Mouse (Mus musculus) heart, adult 2 months (tissue): ENCODE data around the gene Olfr221. TPM values are rescaled to one million over a fixed set of nuclear protein-coding genes. Genes with fewer than 3 reads are reported as not detected.
A peak's percentile ranks its signal among the peaks of the same experiment; 100 is the strongest.
"Not testable (repeated sequence)": the region's sequence is repeated elsewhere in the genome, so short reads cannot be mapped to it uniquely, and the experiment has no call there.

Experiments
- DNase-seq, 2 experiments: peaks; one replicate each; pipeline ENCODE4 v3.0.0; 2021
- H3K27ac ChIP-seq: fragments of 200-600 bp; 2 replicates; pipeline ENCODE4 v1.8.1; 2022
- H3K27me3 ChIP-seq: fragments of 200-500 bp; 2 replicates; pipeline ENCODE4 v1.6.1; 2012; ENCODE audit warnings: mild to moderate bottlenecking, low read length, inconsistent platforms, mixed read lengths; ENCODE audit not compliant: control insufficient read depth, insufficient read depth
- H3K36me3 ChIP-seq: fragments of 200-500 bp; 2 replicates; pipeline ENCODE4 v1.6.1; 2012; ENCODE audit warnings: low read length, inconsistent platforms; ENCODE audit not compliant: control insufficient read depth, insufficient read depth
- H3K4me1 ChIP-seq: fragments of 200-500 bp; 2 replicates; pipeline ENCODE4 v1.6.1; 2011; ENCODE audit warnings: low read length; ENCODE audit not compliant: control insufficient read depth, insufficient read depth
- H3K4me3 ChIP-seq: fragments of 200-600 bp; 2 replicates; pipeline ENCODE4 v1.8.1; 2022
- H3K79me2 ChIP-seq: fragments of 200-500 bp; replicated peaks from 2 replicates; pipeline ENCODE4 v1.6.1; 2012; ENCODE audit warnings: mild to moderate bottlenecking, inconsistent platforms, low read length, moderate library complexity, mixed read lengths; ENCODE audit not compliant: control insufficient read depth, insufficient read depth
- H3K9ac ChIP-seq: fragments of 200-500 bp; 2 replicates; pipeline ENCODE4 v1.6.1; 2012; ENCODE audit warnings: low read depth, mild to moderate bottlenecking, control low read depth, inconsistent platforms, low read length, mixed read lengths
- CTCF ChIP-seq: fragments of 200-600 bp; IDR thresholded peaks from 2 replicates; pipeline ENCODE4 v1.8.1; 2022; ENCODE audit warnings: antibody characterized with exemption, mild to moderate bottlenecking, moderate library complexity
- EP300 ChIP-seq: fragments of 200-500 bp; IDR thresholded peaks from 2 replicates; pipeline ENCODE4 v1.6.1; 2011; ENCODE audit warnings: low read depth, low read length, control low read depth; ENCODE audit not compliant: insufficient read depth
- POLR2A ChIP-seq: fragments of 200-500 bp; IDR thresholded peaks from 2 replicates; pipeline ENCODE4 v1.6.1; 2011; ENCODE audit warnings: mild to moderate bottlenecking, low read depth, low read length, control low read depth; ENCODE audit not compliant: insufficient read depth
- WGBS: fragments of 180-500 bp; shearing (Covaris S2); methylation state at CpG from one replicate; pipeline ENCODE4 v1.1.7; 2018; 5-methylcytosine and 5-hydroxymethylcytosine counted together
- intact Hi-C: fragments of 180-260 bp; cut with DNase I; formaldehyde crosslinking; loops from one replicate; pipeline ENCODE4 v1.15.1; 2025
- long read RNA-seq: library from polyadenylated mRNA; stranded (forward); transcript quantifications from one replicate; pipeline ENCODE4 v2.0.0, GENCODE M21; 2021
- polyA plus RNA-seq: library from polyadenylated mRNA; depleted of rRNA; stranded (reverse); fragments of >200 nt; gene quantifications from 2 replicates; pipeline ENCODE4 v1.2.3, GENCODE M21; 2012; rRNA removed
- total RNA-seq, 2 experiments: library from RNA; stranded (reverse); gene quantifications; 2 replicates each; pipeline ENCODE4 v1.2.3; 2021

Gene Olfr221
- not detected for total RNA-seq
- polyA plus RNA-seq, result not detected in 2 replicates
- long read RNA-seq, result 0 reads

DNA sequence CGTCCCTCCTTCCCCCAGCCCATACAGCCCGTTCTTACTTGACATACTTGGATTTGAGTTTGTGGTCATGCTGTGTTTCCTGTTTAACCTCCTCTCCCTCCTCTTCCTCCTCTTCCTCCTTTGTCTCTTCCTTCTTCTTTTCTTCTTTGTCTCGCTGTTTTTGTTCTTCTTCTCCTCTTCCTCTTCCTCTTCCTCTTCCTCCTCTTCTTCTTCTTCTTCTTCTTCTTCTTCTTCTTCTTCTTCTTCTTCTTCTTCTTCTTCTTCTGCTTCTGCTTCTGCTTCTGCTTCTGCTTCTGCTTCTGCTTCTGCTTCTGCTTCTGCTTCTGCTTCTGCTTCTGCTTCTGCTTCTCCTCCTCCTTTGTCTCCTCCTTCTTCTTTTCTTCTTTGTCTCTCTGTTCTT is at the start of gene Olfr221:
TSS of gene Olfr221 (minus strand) at position 101 of the 400 bp plus-strand sequence.
- DNase-seq, H3K9ac ChIP-seq, H3K79me2 ChIP-seq, H3K4me3 ChIP-seq, H3K27me3 ChIP-seq, H3K36me3 ChIP-seq, H3K4me1 ChIP-seq, intact Hi-C loops: not testable (repeated sequence)
- H3K27ac ChIP-seq, result peak within 1 kb of the TSS; percentile 27
- 49% methylated on average over 3 of the region's 3 CpGs for WGBS

DNA sequence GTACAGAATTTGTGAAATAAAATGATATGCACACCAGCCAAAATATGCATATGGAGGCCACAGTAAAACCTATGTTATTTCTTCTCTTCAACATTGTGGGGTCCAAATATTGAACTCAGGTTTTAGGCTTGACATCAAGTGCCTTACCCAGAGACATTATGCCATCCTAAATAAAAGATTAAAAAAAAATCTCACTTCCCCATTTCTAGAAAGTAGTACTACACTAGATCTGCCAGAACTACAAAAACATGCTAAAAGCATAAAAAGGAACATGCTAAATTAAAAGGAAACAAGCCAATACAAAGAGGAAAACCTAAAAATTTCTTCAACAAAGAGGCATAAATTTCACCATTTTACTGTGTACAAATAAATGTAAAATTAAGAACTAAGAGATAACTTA is 40.8 kb upstream of the Olfr221 start:
- TF ChIP-seq CTCF (no peak), EP300 (no peak), POLR2A (no peak)
- Histone ChIP-seq H3K9ac (no peak overlapping the region), H3K36me3 (peaks cover 44% of the 10 kb centered on the region), H3K79me2 (no peaks in the 10 kb centered on the region), H3K4me3 (no peak overlapping the region), H3K4me1 (no peaks in the 10 kb centered on the region), H3K27ac (no peak overlapping the region), H3K27me3 (no peaks in the 10 kb centered on the region)
- intact Hi-C loops, result no loop called here
- no peak for DNase-seq

DNA sequence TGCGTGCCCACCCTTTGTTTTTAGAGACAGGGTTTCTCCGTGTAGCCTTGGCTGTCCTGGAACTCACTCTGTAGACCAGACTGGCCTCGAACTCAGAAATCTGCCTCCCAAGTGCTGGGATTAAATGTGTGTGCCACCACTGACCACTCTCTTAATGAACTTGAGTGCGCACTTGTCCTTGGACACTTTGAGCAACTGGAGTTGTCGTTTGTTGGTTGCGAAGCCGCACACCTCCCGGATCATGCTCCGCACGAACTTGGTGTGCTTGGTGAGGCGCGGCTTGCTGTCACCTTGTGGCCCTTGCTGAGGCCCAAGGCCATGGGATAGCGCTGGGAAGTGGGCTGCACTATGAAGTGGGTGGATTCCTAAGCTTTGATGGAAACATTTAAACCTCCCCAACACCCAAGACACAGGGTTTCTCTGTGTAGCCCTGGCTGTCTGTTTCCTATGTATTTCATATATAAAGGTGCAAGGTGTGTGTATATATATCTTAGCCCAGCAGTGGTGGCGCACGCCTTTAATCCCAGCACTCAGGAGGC is 29.4 kb upstream of the Olfr221 start:
- H3K27ac ChIP-seq, result no peak overlapping the region
- no peaks in the 10 kb centered on the region for H3K4me1 ChIP-seq
- TF ChIP-seq CTCF (no peak), POLR2A (no peak), EP300 (no peak)
- H3K27me3 ChIP-seq, result no peaks in the 10 kb centered on the region
- H3K79me2 ChIP-seq, result no peaks in the 10 kb centered on the region
- intact Hi-C loops, result no loop called here
- peaks cover 11% of the 10 kb centered on the region for H3K36me3 ChIP-seq
- DNase-seq, result no peak
- no peak overlapping the region for H3K9ac ChIP-seq
- 96% methylated on average over 15 of the region's 15 CpGs for WGBS
- no peak overlapping the region for H3K4me3 ChIP-seq

DNA sequence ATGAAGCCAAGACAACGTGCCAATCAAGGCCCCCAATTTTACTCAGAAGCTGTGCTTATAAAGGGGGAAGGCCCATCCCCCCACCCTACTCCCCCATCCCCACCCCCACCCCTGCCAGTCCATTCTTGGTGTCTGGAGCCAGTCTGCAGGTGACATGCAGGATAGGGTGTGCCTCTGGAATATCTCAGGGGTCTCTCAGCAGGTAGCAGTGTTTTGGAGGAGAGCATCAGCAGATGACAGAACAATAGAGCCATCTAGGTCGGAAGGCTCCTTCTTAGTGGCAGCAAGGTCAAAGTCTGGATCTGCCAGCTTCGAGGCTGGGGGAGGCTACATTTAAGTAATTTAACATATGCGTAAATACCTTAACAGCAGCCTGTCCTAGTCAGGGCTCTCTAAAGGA is 23.9 kb upstream of the Olfr221 start:
- WGBS, result 58% methylated on average over 4 of the region's 4 CpGs
- no peaks in the 10 kb centered on the region for H3K27me3 ChIP-seq
- no peaks in the 10 kb centered on the region for H3K79me2 ChIP-seq
- H3K4me3 ChIP-seq, result no peak overlapping the region
- intact Hi-C loops, result no loop called here
- H3K4me1 ChIP-seq, result no peaks in the 10 kb centered on the region
- DNase-seq, result no peak
- no peak overlapping the region for H3K9ac ChIP-seq
- TF ChIP-seq CTCF (no peak), EP300 (no peak), POLR2A (no peak)
- H3K36me3 ChIP-seq, result no peaks in the 10 kb centered on the region
- no peak overlapping the region for H3K27ac ChIP-seq

DNA sequence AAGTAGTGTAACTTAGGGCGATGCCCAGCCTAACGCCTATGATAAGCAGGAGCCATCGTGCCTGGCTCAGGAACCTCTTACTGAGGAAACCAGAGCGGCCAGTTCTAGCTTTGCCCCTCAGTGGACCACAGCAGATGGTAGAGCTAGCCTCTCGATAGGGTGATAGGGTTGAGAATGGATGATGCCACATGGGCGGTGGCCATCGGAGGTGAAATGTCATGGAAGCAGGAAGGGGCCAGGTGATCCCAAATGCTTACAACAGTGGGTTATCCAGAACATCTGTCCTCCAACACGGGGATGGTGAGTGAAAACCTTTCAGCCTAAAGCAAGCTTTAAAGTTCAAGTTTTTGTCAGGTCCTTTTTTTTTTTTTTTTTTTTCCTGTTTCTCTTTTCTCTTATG is 19.5 kb upstream of the Olfr221 start:
- intact Hi-C loops, result no loop called here
- no peaks in the 10 kb centered on the region for H3K79me2 ChIP-seq
- H3K4me1 ChIP-seq, result no peaks in the 10 kb centered on the region
- no peak overlapping the region for H3K9ac ChIP-seq
- WGBS, result 87% methylated on average over 8 of the region's 8 CpGs
- H3K4me3 ChIP-seq, result no peak overlapping the region
- H3K36me3 ChIP-seq, result no peaks in the 10 kb centered on the region
- no peaks in the 10 kb centered on the region for H3K27me3 ChIP-seq
- no peak overlapping the region for H3K27ac ChIP-seq
- no peak for DNase-seq
- TF ChIP-seq CTCF (no peak), POLR2A (no peak), EP300 (no peak)

DNA sequence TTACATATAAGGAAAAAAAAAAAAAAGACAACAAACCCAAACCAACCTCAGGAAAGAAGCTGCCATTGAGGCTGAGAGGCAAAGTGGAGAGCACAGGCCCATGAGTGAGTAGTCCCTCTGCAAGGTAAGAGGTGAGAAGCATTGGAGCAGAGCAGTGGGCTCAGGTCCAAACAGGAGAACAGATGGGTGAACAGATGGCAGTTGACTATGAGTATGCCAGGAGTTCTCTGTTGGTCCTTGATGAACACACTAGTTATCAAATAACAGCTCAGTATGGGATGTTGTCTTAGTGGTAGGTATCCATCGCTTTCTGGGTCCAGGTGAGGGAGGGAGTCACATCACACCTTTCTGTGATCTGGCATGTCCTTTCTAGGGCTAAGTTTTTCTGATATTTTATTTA is 18.5 kb upstream of the Olfr221 start:
- H3K36me3 ChIP-seq, result no peaks in the 10 kb centered on the region
- H3K27ac ChIP-seq, result no peak overlapping the region
- H3K4me3 ChIP-seq, result no peak overlapping the region
- no peak overlapping the region for H3K9ac ChIP-seq
- no peaks in the 10 kb centered on the region for H3K4me1 ChIP-seq
- no peak for DNase-seq
- H3K79me2 ChIP-seq, result no peaks in the 10 kb centered on the region
- WGBS, result 79% methylated on average over 1 of the region's 1 CpGs
- no peak for TF ChIP-seq POLR2A
- no peak for TF ChIP-seq EP300
- TF ChIP-seq CTCF, result no peak
- intact Hi-C loops, result no loop called here
- no peaks in the 10 kb centered on the region for H3K27me3 ChIP-seq
